Mouse (Mus musculus) midbrain, embryonic 13.5 days (tissue): ENCODE results near the gene Sim1. TPM values are rescaled to one million over a fixed set of nuclear protein-coding genes. Genes with fewer than 3 reads are reported as not detected.
A peak's percentile ranks its signal among the peaks of the same experiment; 100 is the strongest.

Experiments
- ATAC-seq: fragments of 200-750 bp; cut with Nextera tagmentation; 2 replicates; pipeline ENCODE4 v1.8.0; 2017; ENCODE audit warnings: mild to moderate bottlenecking, moderate TSS enrichment, moderate library complexity
- H3K27ac ChIP-seq: fragments of 300-500 bp; sonication (generic); 2 replicates; pipeline ENCODE4 v1.5.1; 2015; ENCODE audit warnings: inconsistent platforms, mild to moderate bottlenecking, moderate library complexity
- H3K27me3 ChIP-seq: fragments of 300-500 bp; sonication (generic); 2 replicates; pipeline ENCODE4 v1.6.1; 2015; ENCODE audit warnings: mild to moderate bottlenecking, inconsistent platforms
- H3K36me3 ChIP-seq: fragments of 300-500 bp; sonication (generic); 2 replicates; pipeline ENCODE4 v1.6.1; 2015; ENCODE audit warnings: mild to moderate bottlenecking, inconsistent platforms
- H3K4me1 ChIP-seq: fragments of 300-500 bp; sonication (generic); replicated peaks from 2 replicates; pipeline ENCODE4 v1.6.1; 2015; ENCODE audit warnings: inconsistent platforms
- H3K4me2 ChIP-seq: fragments of 300-500 bp; sonication (generic); replicated peaks from 2 replicates; pipeline ENCODE4 v1.6.1; 2015; ENCODE audit warnings: moderate library complexity, mild to moderate bottlenecking, inconsistent platforms
- H3K4me3 ChIP-seq: fragments of 300-500 bp; sonication (generic); replicated peaks from 2 replicates; pipeline ENCODE4 v1.5.1; 2015; ENCODE audit warnings: mild to moderate bottlenecking, inconsistent platforms
- H3K9ac ChIP-seq: fragments of 300-500 bp; sonication (generic); replicated peaks from 2 replicates; pipeline ENCODE4 v1.6.1; 2015; ENCODE audit warnings: mild to moderate bottlenecking, inconsistent platforms
- H3K9me3 ChIP-seq: fragments of 300-500 bp; sonication (generic); 2 replicates; pipeline ENCODE4 v1.6.1; 2016; ENCODE audit warnings: mild to moderate bottlenecking, inconsistent platforms
- WGBS: fragments of 180-500 bp; shearing (Covaris S2); methylation state at CpG from one replicate; pipeline ENCODE4 v1.1.7; 2015; 5-methylcytosine and 5-hydroxymethylcytosine counted together
- polyA plus RNA-seq: library from polyadenylated mRNA; unstranded; fragments of >200 nt; fragmentation: Nextera tagmentation; extraction: Ambion mirVana; gene quantifications from 2 replicates; pipeline ENCODE4 v1.2.1, GENCODE M21; 2015

Sim1 gene
- polyA plus RNA-seq, 1 experiment from 2014 or later = 3.6 TPM

GRCm38 (mm10) chr10:51011391-51012150 lies 117.0 kb downstream of the Sim1 start:
- peak overlapping the region; percentile 17; the same call in 1 of the 2 replicates for H3K4me2 ChIP-seq
- peaks cover 31% of the 10 kb centered on the region for H3K4me1 ChIP-seq
- H3K36me3 ChIP-seq = no peaks in the 10 kb centered on the region
- ATAC-seq = peak; percentile 86
- no peaks in the 10 kb centered on the region for H3K9me3 ChIP-seq
- 3% methylated on average over 8 of the region's 8 CpGs for WGBS
- H3K27ac ChIP-seq = no peak overlapping the region
- H3K4me3 ChIP-seq = no peak overlapping the region
- peaks cover 41% of the 10 kb centered on the region for H3K27me3 ChIP-seq
- no peak overlapping the region for H3K9ac ChIP-seq

DNA sequence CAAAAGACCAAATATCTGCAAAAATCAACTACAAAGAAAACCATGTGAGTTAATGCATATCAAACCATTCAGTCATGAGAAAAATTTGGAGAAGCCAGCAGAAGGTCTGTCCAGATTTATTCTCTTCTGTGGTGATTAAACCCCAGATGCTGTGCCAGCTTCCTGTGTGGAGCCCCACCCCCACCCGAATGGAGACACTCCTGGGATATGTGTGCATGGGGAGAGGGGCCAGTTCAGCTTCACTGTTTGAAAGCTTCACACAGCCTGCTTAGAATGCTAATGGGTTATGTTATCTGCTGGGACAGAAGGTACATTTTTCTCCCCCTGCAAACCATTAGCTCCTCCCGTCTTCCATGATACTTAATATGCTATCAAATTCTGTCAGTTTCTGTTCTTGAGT lies 120.3 kb downstream of the Sim1 start:
- Histone ChIP-seq H3K36me3 (no peaks in the 10 kb centered on the region), H3K27ac (no peak overlapping the region), H3K4me2 (no peak overlapping the region), H3K9me3 (no peaks in the 10 kb centered on the region), H3K27me3 (peaks cover 41% of the 10 kb centered on the region), H3K9ac (no peak overlapping the region), H3K4me3 (no peak overlapping the region), H3K4me1 (peaks cover 26% of the 10 kb centered on the region)
- 12% methylated on average over 2 of the region's 2 CpGs for WGBS
- peak; percentile 68 for ATAC-seq

DNA sequence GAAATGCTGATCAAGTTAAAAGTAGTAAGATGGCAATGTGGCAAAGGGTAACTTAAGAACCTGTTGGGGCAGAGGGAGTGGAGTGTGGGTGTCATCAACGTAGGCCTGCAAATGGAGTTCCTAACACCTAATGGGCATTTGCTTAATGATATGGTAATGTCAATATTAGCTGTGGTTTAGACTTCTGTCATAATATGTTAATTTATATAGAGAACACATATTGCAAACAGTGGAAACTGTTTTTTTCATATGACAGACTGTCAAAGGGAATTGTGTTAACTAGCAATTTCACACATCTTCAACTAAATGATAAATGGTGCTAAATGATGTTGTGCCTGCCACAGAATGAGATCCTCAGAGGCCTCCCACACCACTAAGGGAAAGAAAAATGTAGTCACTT lies 120.8 kb downstream of the Sim1 start:
- Histone ChIP-seq H3K4me3 (no peak overlapping the region), H3K9ac (no peak overlapping the region), H3K9me3 (no peaks in the 10 kb centered on the region), H3K4me1 (peaks cover 26% of the 10 kb centered on the region), H3K4me2 (no peak overlapping the region), H3K27ac (no peak overlapping the region), H3K27me3 (peaks cover 36% of the 10 kb centered on the region), H3K36me3 (no peaks in the 10 kb centered on the region)
- 56% methylated on average over 1 of the region's 1 CpGs for WGBS
- ATAC-seq = no peak

- Histone ChIP-seq H3K27ac (no peak overlapping the region), H3K4me3 (no peak overlapping the region), H3K36me3 (no peaks in the 10 kb centered on the region), H3K27me3 (peaks cover 8% of the 10 kb centered on the region), H3K9ac (no peak overlapping the region), H3K9me3 (no peaks in the 10 kb centered on the region), H3K4me2 (no peak overlapping the region), H3K4me1 (peaks cover 11% of the 10 kb centered on the region; the same call in 1 of the 2 replicates)
- WGBS = 21% methylated on average over 9 of the region's 9 CpGs
- ATAC-seq = peak; percentile 60; the same call in 1 of the 2 replicates
Observed at GRCm38 (mm10) chr10:51023308-51024279, 129.0 kb downstream of the Sim1 start.
